Mouse (Mus musculus) ZHBTc4 (cell line): ENCODE results near the gene Rhbdd1.
A peak's percentile ranks its signal among the peaks of the same experiment; 100 is the strongest.

Source experiments
- DNase-seq: peaks from one replicate; pipeline ENCODE4 v3.0.0-alpha.2; 2011; ENCODE audit warnings: low read depth, low spot score

The Rhbdd1 gene

GRCm38 (mm10) chr1:82291930-82292712 lies 24.1 kb upstream of the Rhbdd1 start:
- DNase-seq, result no peak

- peak; percentile 71 for DNase-seq
These were observed 23.5 kb upstream of the Rhbdd1 start for GRCm38 (mm10) chr1:82292771-82293170.

GRCm38 (mm10) chr1:82294102-82294501 lies 22.1 kb upstream of the Rhbdd1 start:
- DNase-seq, result peak; percentile 41

GRCm38 (mm10) chr1:82298586-82298985 lies 17.7 kb upstream of the Rhbdd1 start:
- DNase-seq, result no peak

GRCm38 (mm10) chr1:82304483-82304882 lies 11.8 kb upstream of the Rhbdd1 start:
- DNase-seq, result no peak

- DNase-seq, result no peak
These were observed 484 bp downstream of the Rhbdd1 start for GRCm38 (mm10) chr1:82316746-82317126.

DNA sequence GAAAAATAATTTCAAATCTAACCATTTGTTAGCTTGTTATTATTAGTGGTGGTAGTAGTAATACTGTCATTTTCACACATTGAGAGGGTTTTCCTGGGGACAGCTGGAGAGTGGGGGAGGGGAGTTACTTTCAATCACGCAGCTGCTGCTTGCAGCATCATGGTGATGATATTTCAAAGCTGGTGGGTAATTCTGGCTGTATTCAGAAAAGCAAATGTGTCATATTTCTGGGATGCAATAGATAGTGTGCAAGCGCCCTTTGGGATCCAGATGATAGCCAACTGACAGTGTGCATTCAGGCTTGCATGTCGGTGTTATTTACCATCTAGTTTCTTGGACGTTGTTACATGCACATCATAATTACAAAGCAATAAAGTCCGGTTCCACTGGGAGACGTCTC lies 4.2 kb downstream of the Rhbdd1 start:
- DNase-seq, result no peak

GRCm38 (mm10) chr1:82320864-82321263 lies 4.6 kb downstream of the Rhbdd1 start:
- DNase-seq, result no peak

DNA sequence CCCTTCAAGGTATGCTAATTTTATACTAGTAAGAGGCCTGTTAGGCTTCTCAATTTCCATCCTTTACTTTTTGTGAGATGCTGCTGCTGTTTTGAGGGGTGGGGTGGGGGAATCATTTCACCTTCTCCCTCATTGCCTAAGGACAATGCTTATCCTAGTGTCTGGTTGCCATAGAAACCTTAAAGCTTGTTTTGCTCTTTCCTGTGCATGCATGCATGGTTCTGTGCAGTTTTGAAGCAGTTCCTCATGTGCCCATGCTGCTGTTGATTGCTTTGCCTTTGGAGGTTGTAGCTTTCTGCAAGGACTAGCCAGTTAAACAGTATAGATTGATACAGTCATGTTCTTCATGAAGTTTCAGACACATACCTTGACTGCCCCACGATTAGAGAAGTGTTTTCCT lies 5.2 kb downstream of the Rhbdd1 start:
- DNase-seq, result no peak

DNA sequence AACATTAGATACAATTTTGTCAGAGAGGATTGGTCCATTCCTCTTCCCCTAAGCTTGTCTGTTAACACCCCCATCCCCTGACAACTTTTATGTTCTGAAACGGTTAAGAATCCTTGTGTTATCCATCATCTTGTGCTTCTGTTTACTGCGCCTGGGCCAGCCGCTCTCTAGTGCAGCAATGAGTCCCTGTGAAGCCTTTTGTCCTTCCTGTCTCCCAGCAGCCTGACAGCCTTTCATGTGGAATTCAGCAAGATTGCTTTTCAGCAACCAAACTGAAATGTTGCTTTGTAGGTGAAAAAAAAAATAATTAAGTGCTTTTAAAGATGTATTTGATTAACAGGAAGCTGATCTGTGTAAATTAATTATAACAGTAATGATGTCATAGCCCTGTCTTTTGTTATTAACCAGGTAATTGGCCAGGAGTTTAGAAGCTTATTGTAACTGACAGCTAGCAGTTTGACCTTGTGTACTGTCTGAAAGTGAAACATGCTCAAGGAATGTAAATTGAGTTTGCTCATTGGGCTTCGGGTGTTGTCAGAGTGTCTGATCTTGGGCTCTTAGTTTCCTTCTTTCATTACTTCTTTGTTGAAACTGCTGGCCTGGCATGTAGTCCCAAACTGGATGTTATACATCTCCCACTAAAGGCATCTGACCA lies 8.0 kb downstream of the Rhbdd1 start:
- peak; percentile 23 for DNase-seq

GRCm38 (mm10) chr1:82326120-82326519 lies 9.9 kb downstream of the Rhbdd1 start:
- DNase-seq, result no peak

GRCm38 (mm10) chr1:82328033-82328775 lies 12.0 kb downstream of the Rhbdd1 start:
- no peak for DNase-seq

GRCm38 (mm10) chr1:82329237-82329953 lies 13.1 kb downstream of the Rhbdd1 start:
- DNase-seq, result no peak

DNA sequence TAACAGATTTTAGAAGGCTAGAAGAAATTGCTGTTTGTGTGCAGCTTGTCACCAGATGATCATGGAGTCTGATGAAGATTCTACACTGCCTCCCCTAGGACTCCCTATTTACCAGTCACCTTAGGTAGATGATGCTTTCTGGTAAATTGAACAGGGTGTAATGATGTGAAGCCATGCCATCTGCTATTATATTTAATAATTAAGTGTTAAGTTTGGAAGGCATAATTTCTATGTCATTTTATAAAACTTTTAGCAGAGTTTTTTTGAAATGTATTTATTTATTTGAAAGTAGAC lies 13.6 kb downstream of the Rhbdd1 start:
- DNase-seq, result no peak

DNA sequence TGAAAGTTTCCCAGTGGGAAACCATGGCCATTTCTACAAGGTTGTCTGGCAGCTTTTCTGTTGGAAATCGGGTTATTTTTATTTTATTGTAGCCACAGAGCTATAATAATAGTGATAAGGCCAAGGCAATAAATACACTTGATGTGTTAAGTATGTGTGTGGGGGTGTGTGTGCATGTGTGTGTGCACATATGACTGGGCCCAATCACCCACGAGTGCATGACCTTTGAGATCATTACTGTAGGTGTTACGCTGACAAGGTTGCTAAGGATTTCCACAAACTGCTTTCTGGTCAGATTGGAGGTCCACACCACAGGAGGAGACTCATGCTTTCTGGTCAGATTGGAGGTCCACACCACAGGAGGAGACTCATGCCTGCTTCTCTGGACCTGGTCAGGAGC lies 18.3 kb downstream of the Rhbdd1 start:
- DNase-seq, result no peak

DNA sequence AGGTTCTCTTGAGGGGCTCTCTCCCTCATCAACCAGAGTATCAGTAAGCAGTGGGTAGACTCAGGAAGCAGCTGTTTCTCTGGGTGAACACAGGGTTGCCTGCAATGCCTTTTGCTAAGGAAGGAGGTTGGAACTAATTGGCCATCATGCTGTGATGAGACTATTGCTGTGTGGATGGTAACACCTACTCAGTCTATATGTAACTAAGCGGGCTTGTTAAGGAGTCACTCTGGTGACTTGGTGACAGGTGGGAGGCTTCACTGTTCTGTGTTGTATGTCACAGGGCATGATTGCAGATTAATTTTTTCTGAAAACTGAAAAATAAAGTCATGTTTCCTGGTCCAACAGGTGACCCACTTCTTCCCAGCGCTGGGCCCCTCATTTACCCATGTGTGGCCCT lies 36.8 kb downstream of the Rhbdd1 start:
- no peak for DNase-seq

- DNase-seq, result no peak
These were observed 37.5 kb downstream of the Rhbdd1 start for GRCm38 (mm10) chr1:82353755-82354154.

GRCm38 (mm10) chr1:82358871-82359647 lies 42.8 kb downstream of the Rhbdd1 start:
- no peak for DNase-seq

DNA sequence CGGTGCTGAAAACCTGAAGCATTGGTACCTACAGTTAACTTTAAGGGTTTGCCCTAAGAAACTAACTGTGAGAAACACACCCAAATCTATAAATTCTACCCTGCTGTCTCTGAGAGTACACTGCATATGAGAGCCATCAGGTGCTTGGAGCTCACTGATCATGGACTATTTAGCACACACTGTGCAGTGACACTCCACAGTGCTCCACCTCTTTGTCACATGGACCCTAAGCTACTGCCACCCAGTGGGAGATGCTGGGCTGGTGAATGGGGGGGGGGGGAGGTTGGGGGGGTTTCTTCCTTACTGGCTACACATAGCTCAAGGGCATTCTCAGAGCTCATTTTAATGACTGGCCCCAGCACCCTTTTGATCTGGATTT lies 43.4 kb downstream of the Rhbdd1 start:
- DNase-seq, result no peak

GRCm38 (mm10) chr1:82361240-82361639 lies 45.0 kb downstream of the Rhbdd1 start:
- no peak for DNase-seq

DNA sequence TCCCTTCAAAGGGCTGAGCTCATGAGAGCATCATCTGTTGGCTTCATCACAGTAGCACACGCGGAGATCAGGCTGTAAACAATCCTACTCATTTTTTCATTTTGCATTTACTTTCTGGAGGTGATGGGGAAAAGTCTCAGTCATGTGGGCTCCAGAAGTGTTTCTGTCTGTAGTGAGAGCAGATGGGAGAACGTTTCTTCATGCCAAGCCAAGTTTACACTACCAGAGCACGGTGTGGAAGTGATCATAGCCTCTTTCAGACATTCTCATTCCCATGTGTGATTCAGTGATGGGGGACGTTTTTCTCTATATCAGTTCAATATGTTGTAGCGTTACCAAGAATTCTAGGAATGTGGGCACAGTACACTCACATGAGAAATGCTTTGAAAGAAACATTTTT lies 45.9 kb downstream of the Rhbdd1 start:
- DNase-seq, result no peak
